Mouse (Mus musculus) lung, adult 2 months (tissue): ENCODE data around the gene Dop1b.
"Not testable (repeated sequence)": the region's sequence is repeated elsewhere in the genome, so short reads cannot be mapped to it uniquely, and the experiment has no call there.

Experiments
- CTCF ChIP-seq: fragments of 200-500 bp; IDR thresholded peaks from 2 replicates; pipeline ENCODE4 v1.5.1; 2011; ENCODE audit warnings: mild to moderate bottlenecking, low read length, control low read depth; ENCODE audit not compliant: insufficient read depth
- POLR2A ChIP-seq: fragments of 200-500 bp; IDR thresholded peaks from 2 replicates; pipeline ENCODE4 v1.6.1; 2011; ENCODE audit warnings: low read depth, mild to moderate bottlenecking, control low read depth, low read length, borderline replicate concordance; ENCODE audit errors: extremely low read depth

GRCm38 (mm10) chr16:93822433-93823225 is 110.9 kb downstream of the Dop1b start:
- not testable (repeated sequence) for TF ChIP-seq CTCF, POLR2A
